ENCODE assay signal across 11 mouse cellular contexts in the genomic region with DNA sequence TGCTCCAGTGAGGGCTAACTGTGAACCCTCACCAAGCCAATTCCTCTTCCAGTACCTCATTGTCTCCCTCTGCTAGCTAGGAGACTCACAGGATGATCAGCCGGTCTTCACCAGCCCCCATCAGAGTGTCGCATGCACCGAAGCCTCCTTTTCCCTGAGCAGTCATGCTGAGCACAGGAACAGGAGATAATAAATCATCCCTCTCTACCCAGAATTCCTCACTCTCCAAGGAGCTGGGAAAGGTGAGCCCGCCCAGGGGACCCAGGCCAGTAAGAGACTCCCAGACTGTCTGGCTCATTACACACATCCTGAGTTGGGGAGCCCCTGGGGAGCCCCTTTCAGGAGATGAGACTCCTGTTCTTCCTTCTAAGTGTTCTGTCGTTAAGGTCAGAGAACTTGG.
DNase-seq lines count a peak whose midpoint lies in the region; ATAC-seq and TF ChIP-seq lines count a peak whose summit lies in the region.
"Had no signal": no experiment of that assay in that cellular context is flagged by ENCODE, and none has a peak within 500 bp of the region (broad histone marks: within the 10 kb centered on the region; RNA-seq: fewer than 3 reads in every experiment).

No protein-coding gene starts in this region.

- no peak overlapping the region for H3K27ac ChIP-seq in midbrain, embryonic 11.5 days (ENCODE audit: low read depth, low read length)
- H3K27ac ChIP-seq in midbrain, postnatal 0 days (ENCODE audit: low read depth, low read length), result no peak overlapping the region
- H3K27ac ChIP-seq: heart, embryonic 10.5 days; limb, embryonic 13.5 days had no signal

- DNase-seq in adrenal gland, adult 2 months, result peak; percentile 19
- no peak for DNase-seq in adrenal gland, postnatal 25 days
- DNase-seq in midbrain, embryonic 11.5 days (ENCODE audit: low spot score, missing footprints), result peak; percentile 44
- no peak for DNase-seq in midbrain, postnatal 0 days (ENCODE audit: low spot score)
- DNase-seq in kidney, postnatal 14 days, result peak; percentile 34
- DNase-seq in thymus, postnatal 4 days, result no peak
- no peak for DNase-seq in cerebellum, adult 8-10 months
- DNase-seq in left cerebral cortex, adult 11 months (ENCODE audit: low spot score), result no peak
- DNase-seq: lung, adult 18-20 months had no signal

- 65% methylated on average over 5 of the region's 5 CpGs for WGBS in midbrain, embryonic 11.5 days
- WGBS in midbrain, postnatal 0 days, result 64% methylated on average over 5 of the region's 5 CpGs

- no peaks in the 10 kb centered on the region for H3K36me3 ChIP-seq in midbrain, embryonic 11.5 days (ENCODE audit: control insufficient read depth, insufficient read depth, low read length)
- no peaks in the 10 kb centered on the region for H3K36me3 ChIP-seq in midbrain, postnatal 0 days (ENCODE audit: insufficient read depth, low read length)
- H3K36me3 ChIP-seq: heart, embryonic 10.5 days; limb, embryonic 13.5 days had no signal

- H3K27me3 ChIP-seq in midbrain, embryonic 11.5 days (ENCODE audit: control insufficient read depth, insufficient read depth, low read length), result no peaks in the 10 kb centered on the region
- no peaks in the 10 kb centered on the region for H3K27me3 ChIP-seq in midbrain, postnatal 0 days (ENCODE audit: insufficient read depth, low read length)
- H3K27me3 ChIP-seq: limb, embryonic 13.5 days had no signal

- H3K4me1 ChIP-seq in midbrain, embryonic 11.5 days (ENCODE audit: control insufficient read depth, insufficient read depth, low read length), result peaks cover 3% of the 10 kb centered on the region; the same call in 1 of the 2 replicates
- H3K4me1 ChIP-seq in midbrain, postnatal 0 days (ENCODE audit: insufficient read depth, low read length), result no peaks in the 10 kb centered on the region

- H3K4me2 ChIP-seq in midbrain, embryonic 11.5 days, result no peak overlapping the region
- no peak overlapping the region for H3K4me2 ChIP-seq in midbrain, postnatal 0 days (ENCODE audit: low read depth, low read length, poor library complexity, severe bottlenecking)
- H3K4me2 ChIP-seq: limb, embryonic 13.5 days had no signal

- no peak for TF ChIP-seq CTCF in midbrain, postnatal 0 days (IDR thresholded peaks at IDR 0.05)

- no peak overlapping the region for H3K9ac ChIP-seq in midbrain, embryonic 11.5 days (ENCODE audit: low read length)
- no peak overlapping the region for H3K9ac ChIP-seq in midbrain, postnatal 0 days (replicated peaks; ENCODE audit: low read length, poor library complexity, severe bottlenecking)
- H3K9ac ChIP-seq: limb, embryonic 13.5 days had no signal

- no peaks in the 10 kb centered on the region for H3K9me3 ChIP-seq in midbrain, embryonic 11.5 days (ENCODE audit: control insufficient read depth, low read length)
- H3K9me3 ChIP-seq in midbrain, postnatal 0 days (ENCODE audit: low read length), result no peaks in the 10 kb centered on the region
- H3K9me3 ChIP-seq: heart, embryonic 10.5 days; limb, embryonic 13.5 days had no signal

- no peak overlapping the region for H3K4me3 ChIP-seq in midbrain, embryonic 11.5 days (ENCODE audit: low read depth, low read length)
- H3K4me3 ChIP-seq in midbrain, postnatal 0 days (ENCODE audit: low read depth, low read length), result no peak overlapping the region
- H3K4me3 ChIP-seq: heart, embryonic 10.5 days; limb, embryonic 13.5 days had no signal

- ATAC-seq in midbrain, embryonic 11.5 days (ENCODE audit: low FRiP score), result no peak
- no peak for ATAC-seq in midbrain, postnatal 0 days (ENCODE audit: low FRiP score)

Comparison
In these comparisons a context has a peak if more than half of its experiments do, and no peak if none do; other contexts are left out.
1. DNase-seq: peak in adrenal gland, adult 2 months (single experiment), midbrain, embryonic 11.5 days (single experiment) and kidney, postnatal 14 days (single experiment); none in adrenal gland, postnatal 25 days (single experiment), midbrain, postnatal 0 days (single experiment), thymus, postnatal 4 days (single experiment), cerebellum, adult 8-10 months (single experiment) and left cerebral cortex, adult 11 months (single experiment).